Mouse (Mus musculus): Measurements from ENCODE around the gene Trip10.
"Not testable (repeated sequence)": the region's sequence is repeated elsewhere in the genome, so short reads cannot be mapped to it uniquely, and the experiment has no call there.

Trip10 gene

DNA sequence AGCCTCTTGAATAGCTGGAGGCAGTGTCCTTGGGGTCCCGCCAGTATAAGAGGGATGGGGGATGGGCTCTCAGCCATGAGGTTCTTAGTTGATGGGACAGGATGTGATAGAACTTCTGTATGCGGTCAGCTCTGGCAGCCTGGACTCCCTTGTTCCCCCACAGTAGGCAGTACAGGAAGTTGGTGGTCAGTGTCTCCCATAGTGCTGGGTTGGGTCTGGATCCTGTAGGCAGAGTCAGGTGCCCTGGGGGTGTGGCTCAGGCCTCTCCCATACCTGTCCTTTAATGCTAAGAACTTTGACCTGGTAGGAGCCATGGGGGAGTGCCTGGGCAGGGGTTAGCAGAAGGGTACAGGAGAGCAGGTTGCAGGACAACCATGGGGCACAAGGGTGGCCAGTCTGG, 14.9 kb downstream of the Trip10 start:
- peak; percentile 9 for DNase-seq (ENCODE audit: low spot score)

DNA sequence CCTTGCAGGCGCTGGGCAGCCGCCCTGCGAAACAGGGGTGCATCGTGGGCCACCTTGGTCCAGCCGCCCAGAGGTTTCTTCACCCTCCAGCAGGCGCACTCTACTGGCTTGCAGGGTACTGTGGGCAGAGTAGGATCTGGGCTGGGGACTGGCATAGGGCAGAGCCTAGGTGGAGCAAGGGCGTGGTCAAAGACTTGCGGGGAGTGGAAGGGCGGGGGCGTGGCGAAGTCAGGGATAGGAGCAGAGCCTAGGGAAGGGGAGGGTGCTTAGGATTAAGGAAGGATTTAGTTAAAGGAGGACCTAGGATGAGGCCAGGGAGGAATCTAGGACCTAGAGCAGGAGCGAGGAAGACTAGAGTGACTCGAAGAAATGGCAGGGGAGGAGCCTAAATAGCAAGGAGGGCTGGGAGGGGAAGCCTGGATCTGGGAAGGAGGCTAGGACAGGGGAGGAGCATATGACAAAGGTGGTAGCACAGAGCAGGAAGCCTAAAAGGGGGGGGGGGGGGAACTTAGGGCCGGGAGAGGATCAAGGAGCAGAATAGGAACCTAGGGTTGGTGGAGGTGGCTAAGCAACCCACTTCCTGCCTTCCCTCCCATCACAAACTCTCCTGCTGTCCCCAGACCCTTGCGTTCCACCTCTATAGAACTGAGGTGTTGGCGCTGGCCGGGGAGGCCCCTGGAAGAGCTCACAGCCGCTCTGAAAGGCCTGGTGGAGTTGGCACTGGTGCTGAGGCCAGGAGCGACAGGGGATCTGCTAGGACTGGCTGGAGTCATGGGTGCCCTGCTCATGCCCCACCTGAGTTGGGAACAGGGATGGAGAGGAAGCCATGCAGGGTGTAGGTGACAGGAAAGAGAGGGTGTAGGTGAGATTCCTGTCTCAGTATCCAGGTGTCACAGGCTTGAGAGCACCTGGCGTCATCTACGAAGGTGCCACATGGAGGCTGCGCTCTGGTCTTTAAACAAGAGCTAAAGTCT, 16.0 kb downstream of the Trip10 start:
- DNase-seq (ENCODE audit: low spot score) = peak; percentile 95

DNA sequence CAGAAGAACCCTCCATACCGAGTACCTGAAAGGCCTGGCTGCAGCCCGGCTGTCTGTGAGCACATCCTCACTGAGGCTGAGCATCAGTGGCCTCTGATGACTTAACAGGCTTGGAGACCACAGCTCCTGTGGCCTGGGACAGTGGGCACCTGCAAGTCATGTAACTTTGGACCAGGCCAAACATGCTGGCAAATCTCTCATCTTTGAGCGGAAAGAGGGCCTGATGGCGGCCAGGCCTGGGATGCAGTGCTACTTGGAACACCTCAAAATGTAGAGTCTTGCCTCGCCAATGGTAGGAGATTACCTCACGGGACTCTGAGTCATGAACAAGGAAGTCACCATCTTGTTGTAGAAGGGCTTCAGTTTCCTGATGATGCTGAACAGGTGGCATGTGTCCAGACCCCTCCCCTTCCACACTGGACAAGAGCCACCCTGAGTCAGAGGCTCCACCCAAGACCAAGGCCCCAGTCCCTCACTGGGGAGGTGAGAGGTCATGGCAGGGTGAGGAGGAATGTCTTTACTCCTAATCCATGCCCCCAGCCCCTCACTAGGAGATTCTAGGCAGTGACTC, 18.4 kb downstream of the Trip10 start:
- DNase-seq (ENCODE audit: low spot score) = peak; percentile 12

DNA sequence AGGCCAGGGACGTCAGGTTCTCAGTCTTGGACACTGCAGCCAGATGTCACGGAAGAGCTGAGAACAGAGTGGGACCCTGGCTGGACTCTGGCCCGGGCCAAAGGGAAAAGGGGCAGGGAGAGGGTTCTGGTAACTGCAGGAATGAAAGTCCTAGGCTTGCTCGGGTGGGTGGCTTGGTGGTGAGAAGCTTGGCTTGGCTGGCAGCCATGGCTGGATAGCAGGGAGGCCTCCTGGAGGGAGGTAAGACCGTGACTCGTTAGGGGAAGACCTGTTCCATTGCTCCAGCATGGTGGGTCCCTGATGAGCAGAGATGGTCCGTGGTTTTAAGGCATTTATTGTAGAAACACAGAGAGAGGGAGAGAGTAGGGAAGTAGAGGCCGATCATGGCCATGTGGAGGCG, 22.0 kb downstream of the Trip10 start:
- DNase-seq (ENCODE audit: low spot score) = no peak

DNA sequence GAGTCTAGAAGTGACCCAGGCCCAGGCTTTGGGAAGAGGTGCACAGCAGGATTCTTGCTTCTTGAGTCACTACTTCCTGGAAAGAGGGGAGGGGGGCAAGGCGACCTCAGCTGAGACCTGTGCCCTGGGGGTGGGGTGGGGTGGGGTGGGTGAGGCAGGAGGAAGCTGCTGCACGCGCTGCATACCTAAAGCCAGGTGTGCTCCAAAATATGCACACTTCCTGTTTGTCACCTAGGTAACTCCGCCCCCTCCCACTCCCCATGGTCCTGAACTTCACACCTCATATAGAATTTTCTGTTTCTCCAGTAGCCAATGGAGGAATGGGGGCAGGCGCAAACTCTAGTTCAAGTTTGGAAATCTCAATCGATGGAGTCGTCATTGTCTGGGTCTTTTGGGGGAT, 24.6 kb downstream of the Trip10 start:
- DNase-seq (ENCODE audit: low spot score) = no peak

DNA sequence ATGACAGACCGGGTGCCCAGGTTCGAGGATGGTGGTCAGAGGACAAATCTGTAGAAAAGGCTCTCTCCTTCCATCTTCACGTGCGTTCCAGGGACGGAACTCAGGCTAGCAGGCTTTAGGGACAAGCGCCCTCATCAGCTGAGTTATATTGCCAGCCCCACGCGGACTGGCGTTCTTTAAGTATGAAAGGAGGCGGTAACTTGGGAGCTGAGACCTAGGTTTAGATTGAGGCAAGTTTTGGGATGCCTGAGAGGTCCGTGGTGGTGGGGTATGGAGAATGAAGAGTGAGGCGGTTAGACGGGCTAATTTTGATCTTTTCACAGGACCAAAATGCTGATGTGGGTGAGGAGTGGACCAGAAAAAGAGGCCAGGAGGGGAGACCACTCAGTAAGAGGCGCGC, 25.4 kb downstream of the Trip10 start:
- no peak for DNase-seq (ENCODE audit: low spot score)

DNA sequence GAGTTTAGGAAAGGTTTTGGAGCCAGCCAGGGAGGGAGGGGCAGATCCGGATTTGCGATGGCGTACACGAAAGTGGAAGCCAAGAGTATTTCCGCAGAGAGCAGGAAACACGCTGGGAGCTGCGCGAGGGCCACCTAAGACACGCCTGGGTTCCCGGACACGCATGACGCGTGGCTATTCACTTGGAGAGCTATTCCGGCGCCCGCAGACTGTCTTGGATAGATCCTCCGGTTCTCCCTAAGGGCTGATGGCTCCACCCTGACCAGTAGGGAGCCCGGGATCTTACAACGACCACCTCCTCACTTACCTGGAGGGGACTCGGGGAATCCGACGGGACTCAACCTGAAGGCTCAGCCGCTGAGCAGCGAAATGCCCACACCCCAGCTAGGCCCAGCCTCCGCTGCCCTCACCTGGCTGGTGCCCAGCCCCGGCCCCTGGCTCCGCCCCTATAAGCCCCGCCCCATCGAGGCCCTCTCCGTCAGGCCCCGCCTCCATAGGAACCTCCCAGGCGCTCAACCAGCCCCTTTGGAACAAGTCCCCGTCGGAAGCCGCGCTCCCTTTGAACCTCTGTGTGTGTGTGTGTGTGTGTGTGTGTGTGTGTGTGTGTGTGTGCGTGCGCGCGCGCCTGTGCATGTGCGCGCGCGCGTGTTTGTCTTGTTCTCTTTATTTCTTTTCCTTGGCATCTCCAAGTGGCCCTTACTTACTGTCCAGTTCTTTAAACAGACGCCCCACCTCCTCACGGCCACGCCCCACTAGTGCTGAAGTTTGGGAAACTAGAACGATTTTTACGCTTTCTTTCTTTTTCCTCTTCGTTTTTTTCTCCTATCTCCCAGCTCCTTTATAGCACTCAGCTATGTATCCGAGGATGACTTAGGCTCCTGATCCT, 26.1 kb downstream of the Trip10 start:
- peak; percentile 92 for DNase-seq (ENCODE audit: low spot score)

DNA sequence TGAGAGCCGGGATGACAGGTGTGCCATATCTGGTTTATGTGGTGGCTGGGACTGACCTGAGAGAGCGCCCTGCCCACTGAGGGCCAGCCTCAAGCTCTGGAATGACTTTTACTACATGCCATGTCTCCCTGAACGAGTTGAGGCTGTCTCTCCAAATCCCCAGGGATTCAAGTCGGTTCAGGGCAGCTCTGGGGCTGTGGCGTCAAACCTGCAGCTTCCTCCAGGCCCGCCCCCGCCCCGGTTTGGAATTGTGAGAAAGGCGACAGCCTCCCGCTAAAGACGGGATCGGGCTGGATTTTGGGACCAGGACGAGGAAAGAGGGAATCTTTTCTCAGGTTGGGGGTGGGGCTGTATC, 26.7 kb downstream of the Trip10 start:
- peak; percentile 13 for DNase-seq (ENCODE audit: low spot score)

DNA sequence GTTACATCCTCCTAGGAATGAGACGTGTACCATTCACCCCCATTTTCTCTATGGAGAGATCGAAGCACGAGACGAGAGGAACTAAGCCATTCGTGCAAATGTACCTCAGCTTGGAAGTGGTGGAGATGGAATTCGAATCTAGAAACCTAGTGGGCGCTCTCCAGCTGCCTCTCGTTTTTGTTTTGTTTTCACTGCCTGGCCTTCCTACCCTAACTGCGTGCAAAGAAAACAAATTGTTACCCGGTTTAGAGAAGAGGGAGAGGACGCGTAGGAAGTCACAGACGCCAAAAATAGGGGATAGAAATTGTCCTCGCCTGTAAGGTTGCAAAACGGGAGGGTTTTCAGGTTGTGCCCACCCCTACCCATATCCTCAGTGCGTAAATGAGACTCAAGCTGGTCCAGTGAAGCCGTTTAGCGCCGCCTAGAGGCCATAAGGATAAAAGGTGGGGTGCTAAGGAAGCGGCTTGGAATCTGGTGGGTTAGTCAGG, 27.4 kb downstream of the Trip10 start:
- DNase-seq (ENCODE audit: low spot score) = peak; percentile 87

DNA sequence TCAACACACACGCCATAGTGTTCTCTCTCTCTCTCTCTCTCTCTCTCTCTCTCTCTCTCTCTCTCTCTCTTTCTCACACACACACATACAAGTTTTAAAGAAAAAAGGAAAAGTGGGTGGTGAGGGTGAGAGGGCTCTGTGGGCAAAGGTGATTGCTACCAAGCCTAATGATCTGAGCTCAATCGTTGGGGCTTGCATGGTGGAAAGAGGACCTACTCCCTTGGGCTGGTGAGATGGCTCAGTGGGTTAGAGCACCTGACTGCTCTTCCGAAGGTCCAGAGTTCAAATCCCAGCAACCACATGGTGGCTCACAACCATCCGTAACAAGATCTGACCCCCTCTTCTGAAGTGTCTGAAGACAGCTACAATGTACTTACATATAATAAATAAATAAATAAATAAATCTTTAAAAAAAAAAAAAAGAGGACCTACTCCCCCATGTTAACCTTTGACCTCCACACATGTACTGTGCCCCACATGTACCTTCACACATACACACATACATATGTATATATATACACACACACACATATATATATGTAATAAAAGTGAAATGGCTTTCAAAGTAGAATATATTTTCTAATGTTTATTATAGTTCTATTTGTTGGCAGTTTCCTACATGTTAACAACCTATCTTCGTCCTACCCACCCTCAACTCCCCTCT, 28.5 kb downstream of the Trip10 start:
- not testable (repeated sequence) for DNase-seq (ENCODE audit: low spot score)

DNA sequence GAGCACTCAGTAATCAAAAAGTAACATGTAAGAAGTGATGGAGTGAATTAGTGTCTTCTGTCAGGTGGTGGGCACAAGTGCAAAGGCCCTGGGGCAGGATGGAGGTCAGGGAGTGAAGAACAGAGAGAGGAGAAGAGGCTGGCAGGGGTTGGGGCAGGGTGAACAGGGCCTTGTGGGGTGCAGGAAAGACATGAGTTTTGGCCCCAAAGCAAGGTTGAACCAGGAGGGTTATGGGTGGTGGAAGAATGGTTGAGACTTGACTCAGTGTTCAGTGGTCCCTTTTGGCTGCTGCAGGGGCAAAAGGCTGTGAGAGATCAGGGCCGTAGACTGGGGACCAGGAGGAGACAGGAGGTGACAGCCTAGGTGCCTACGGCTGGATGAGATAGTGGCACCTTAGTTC, 29.3 kb downstream of the Trip10 start:
- no peak for DNase-seq (ENCODE audit: low spot score)

DNA sequence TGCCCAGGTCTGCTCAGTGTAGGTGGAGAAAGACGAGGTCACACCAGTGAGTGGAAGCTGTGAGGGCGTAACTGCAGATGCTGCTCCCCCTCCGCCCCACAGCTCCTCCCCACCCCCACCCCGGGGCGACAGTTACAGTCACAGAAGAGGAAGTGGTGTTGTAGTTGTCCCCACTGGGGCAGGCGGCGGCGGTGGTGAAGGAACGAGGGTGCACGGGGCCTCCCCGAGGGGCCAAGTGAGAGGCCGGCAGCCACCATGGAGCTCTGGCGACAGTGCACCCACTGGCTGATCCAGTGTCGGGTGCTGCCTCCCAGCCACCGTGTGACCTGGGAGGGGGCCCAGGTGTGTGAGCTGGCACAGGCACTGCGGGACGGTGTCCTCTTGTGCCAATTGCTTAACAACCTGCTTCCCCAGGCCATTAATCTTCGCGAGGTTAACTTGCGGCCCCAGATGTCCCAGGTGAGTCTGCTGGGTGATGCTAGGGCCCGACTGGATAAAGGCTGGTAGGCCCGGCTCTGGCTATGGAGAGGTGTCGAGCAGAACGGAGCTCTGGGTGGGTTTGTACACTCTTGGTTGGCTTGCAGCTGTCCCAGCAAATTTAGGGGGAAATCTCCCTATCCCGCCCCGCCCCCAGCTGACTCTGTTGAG, 29.8 kb downstream of the Trip10 start, which contains the start of gene Vav1:
Gene Vav1 (plus strand): TSS at position 158 of the 648 bp plus-strand sequence.
- peak; percentile 65 for DNase-seq (ENCODE audit: low spot score)

DNA sequence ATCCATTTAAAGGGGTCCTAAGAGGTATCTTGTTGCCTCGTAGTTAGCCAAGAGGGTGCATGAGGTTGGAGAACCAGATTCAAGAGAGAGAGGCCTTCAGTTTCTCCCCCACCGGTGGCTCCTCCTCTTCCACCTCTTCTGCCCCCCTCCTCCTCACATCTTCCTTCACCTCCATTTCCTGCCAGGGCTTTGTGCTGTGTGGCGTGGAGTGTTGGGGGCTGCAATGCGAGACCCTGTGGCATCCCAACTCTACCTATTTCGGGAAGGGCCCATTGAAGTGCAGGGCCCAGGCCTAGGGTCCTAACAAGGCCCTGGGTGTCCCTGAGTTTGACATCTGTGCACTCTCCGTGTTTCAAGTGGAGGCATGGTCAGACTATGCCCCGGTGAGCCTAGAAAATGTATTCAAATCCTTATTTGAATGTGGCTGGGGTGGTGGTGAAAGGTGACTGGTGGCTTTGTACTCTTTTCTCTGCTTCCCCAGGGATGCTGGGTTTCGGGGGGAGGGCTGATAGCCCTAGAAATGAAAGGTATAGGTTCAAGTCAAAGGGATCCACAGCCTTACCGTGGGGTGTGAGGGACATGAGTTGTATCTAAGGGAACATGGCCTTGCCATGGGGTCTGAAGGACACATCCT, 30.5 kb downstream of the Trip10 start:
- peak; percentile 21 for DNase-seq (ENCODE audit: low spot score)

DNA sequence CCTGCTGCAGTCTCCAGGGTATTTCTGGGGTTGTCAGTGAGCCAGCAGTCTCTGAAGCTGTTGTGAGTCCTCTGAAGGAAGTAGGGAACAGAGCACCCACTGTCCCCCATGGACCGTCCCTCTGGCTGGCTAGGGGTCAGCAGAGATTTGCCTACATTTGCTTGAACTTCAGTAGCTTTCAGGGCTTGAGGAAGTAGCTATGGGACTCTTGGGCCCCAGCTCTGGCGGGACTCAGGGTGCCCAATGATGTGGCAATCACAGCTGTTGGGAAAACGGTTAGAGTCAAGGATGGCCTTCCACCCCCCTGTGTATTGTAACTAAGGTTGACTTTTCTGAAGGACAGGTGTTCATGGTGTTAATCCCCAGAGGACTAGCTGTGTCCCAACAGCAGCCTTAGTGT, 31.2 kb downstream of the Trip10 start:
- peak; percentile 25 for DNase-seq (ENCODE audit: low spot score)

DNA sequence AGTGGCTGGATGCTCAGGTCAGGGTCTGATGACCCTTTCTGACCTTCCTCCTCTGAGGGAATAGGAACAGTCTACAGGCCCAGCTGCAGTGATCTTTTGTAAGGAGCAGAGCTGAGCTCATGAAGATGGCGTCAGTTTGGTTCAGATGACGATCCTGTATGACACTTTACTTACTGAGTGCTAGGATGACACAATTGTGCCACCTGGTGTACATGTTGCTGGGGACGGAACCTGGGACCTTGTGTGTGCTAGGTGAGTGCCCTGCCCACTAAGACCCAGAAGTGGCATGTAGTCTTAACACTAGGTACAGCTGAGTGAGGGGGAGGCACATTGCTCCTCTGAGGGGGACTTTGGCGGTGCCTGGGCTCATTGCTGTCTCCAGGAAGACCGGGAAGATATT, 34.7 kb downstream of the Trip10 start:
- no peak for DNase-seq (ENCODE audit: low spot score)

DNA sequence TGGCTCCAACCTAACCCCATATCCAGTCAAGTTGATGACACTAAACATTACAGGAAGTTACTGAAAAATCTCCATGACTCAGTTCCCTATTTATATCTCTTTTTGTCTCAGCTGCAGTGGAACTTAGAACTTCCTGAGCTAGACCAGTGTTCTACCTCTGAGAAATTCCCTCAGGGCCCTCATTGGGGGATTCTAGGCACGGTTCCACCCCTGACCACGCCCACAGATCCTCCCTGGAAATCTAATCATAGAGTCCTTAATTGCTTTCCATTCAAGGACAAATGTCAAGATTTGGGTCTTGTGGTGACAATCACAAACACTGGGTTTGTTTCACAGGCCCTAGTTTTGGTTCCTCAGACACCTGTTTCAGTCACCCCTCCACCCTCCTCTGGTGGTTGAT, 35.8 kb downstream of the Trip10 start:
- peak; percentile 10 for DNase-seq (ENCODE audit: low spot score)

DNA sequence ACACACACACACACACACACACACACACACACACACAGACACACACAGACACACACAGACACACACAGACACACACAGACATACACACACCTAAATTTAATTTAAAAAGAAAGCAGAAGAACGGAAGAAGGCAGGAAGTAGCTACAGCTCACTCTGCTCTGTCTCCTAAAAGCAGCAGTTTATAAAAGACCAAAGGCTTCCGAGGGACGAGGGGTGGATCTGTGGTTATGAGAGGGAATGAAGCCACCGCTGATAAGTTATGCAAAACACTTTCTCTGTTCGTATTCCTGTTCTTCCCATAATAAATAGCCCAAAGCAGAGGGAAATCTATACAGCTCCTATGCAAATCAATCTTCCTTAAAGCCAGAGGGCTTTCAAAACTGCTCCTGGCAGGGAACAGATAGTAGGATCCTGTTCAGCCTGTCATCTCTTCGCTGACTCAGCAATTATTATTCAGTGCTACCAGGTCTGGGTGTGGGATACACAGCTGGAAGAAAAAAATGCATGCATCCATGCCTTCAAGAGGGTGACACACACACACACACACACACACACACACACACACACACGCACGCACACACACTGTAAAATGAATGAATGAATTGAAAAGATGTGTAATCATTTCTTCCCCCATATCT, 37.6 kb downstream of the Trip10 start:
- no peak for DNase-seq (ENCODE audit: low spot score)

DNA sequence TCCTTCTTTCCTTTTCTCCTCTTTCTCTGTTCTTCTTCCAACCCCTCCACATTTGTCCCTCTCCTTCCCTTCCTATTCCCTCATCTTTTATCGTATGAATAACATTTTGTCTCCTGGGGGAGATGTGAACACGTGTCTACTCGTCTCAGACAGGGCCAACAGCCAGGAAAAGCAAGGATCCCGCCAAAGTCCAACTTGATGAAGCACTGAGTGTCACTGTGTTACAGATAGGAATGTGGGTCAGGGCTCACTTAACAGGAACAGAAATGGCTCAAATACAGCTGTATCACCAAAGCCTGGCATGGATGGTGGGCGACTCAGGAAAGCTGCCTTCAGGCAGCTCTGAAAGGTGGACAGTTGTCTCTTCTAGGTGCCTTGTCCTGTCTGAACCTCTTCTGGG, 40.0 kb downstream of the Trip10 start:
- DNase-seq (ENCODE audit: low spot score) = no peak

DNA sequence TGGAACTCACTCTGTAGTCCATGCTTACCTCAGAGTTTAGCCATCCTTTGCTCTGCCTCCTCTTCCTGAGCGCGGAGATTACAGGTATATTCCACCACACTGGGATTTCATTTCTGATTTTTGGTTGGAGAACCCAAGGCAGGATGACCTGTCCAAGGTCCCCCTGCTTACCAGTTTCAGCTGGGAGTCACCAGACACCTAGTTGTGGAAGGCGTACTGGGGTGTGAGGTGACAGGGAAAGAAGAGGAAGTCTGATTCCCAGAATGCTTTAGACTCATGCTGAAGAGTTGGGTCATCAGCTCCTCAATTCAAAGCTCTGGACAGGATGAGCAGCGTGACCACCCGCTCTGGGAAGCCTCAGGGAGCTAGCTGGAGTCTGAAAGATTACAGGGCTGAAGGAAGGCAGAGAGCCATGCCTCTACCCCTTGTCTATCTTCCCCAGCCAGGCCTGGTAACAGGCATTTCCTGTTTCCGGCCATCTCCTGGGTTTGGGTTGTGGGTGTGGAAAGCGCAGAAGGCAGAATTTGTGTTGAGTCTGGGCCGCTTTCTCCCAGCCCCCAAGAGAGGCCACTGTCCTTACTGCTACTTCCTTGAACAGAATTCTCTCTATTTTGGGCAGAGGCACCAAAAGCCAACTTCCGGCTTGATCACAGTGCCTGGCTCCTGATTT, 40.9 kb downstream of the Trip10 start:
- DNase-seq (ENCODE audit: low spot score) = peak; percentile 26

DNA sequence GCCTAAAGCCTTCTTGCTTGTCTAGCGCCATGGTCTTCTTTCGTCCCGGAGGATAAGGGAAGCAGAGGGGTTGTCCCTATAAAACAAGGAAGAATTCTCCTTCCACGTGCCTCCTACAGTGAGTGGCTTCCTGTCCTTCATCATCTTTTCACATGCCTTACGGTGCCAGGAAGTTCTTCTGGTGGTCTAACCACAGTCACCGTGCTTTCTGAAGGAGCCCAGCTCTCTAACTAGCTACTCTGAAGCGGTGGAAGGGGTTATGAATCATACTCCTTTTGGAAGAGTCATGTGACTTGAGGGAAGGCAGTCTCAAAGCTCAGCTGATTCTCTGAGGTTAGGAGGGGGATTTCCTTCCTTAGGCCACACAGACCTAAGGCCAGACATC, 41.4 kb downstream of the Trip10 start:
- DNase-seq (ENCODE audit: low spot score) = peak; percentile 8
